Mouse (Mus musculus) cerebellum, adult (tissue): ENCODE data around the gene Taok3.

Source experiments
- ATAC-seq: cut with Nextera tagmentation; 2 replicates; pipeline ENCODE4 v1.9.2; 2017; ENCODE audit warnings: mild to moderate bottlenecking, moderate library complexity, mixed read lengths; ENCODE audit not compliant: insufficient number of reproducible peaks, low FRiP score, low TSS enrichment

Gene Taok3

GRCm38 (mm10) chr5:117119777-117120488, at the start of gene Taok3:
TSS of gene Taok3 (plus strand) at chr5:117120129.
- ATAC-seq = peak; percentile 85

GRCm38 (mm10) chr5:117087718-117088117, 32.2 kb upstream of the Taok3 start:
- 0 out of 2 replicates have a peak, but pooled peaks have one; percentile 15 for ATAC-seq

- no peak for ATAC-seq
Measured at GRCm38 (mm10) chr5:117089147-117089546, 30.8 kb upstream of the Taok3 start.

GRCm38 (mm10) chr5:117089786-117090185, 30.1 kb upstream of the Taok3 start:
- ATAC-seq = no peak

GRCm38 (mm10) chr5:117094431-117094830, 25.5 kb upstream of the Taok3 start:
- no peak for ATAC-seq

- no peak for ATAC-seq
Measured at GRCm38 (mm10) chr5:117096716-117097115, 23.2 kb upstream of the Taok3 start.

GRCm38 (mm10) chr5:117099008-117099407, 20.9 kb upstream of the Taok3 start:
- ATAC-seq = no peak

- ATAC-seq = no peak
Measured at GRCm38 (mm10) chr5:117099742-117100141, 20.2 kb upstream of the Taok3 start.

GRCm38 (mm10) chr5:117103194-117103929, 16.6 kb upstream of the Taok3 start:
- ATAC-seq = no peak

- ATAC-seq = no peak
Measured at GRCm38 (mm10) chr5:117104329-117104728, 15.6 kb upstream of the Taok3 start.

- ATAC-seq = no peak
Measured at GRCm38 (mm10) chr5:117105761-117106160, 14.2 kb upstream of the Taok3 start.

- ATAC-seq = no peak
Measured at GRCm38 (mm10) chr5:117108292-117108691, 11.6 kb upstream of the Taok3 start.

GRCm38 (mm10) chr5:117108731-117109130, 11.2 kb upstream of the Taok3 start:
- no peak for ATAC-seq

- ATAC-seq = no peak
Measured at GRCm38 (mm10) chr5:117109522-117109921, 10.4 kb upstream of the Taok3 start.

GRCm38 (mm10) chr5:117111064-117111773, 8.7 kb upstream of the Taok3 start:
- no peak for ATAC-seq

GRCm38 (mm10) chr5:117111774-117112112, 8.2 kb upstream of the Taok3 start:
- ATAC-seq = no peak

GRCm38 (mm10) chr5:117113330-117113729, 6.6 kb upstream of the Taok3 start:
- ATAC-seq = no peak

- no peak for ATAC-seq
Measured at GRCm38 (mm10) chr5:117114581-117115192, 5.2 kb upstream of the Taok3 start.

- 0 out of 2 replicates have a peak, but pooled peaks have one; percentile 3 for ATAC-seq
Measured at GRCm38 (mm10) chr5:117115193-117115767, 4.6 kb upstream of the Taok3 start.

GRCm38 (mm10) chr5:117115836-117116366, 4.0 kb upstream of the Taok3 start, which contains the start of gene Suds3:
TSS of gene Suds3 (minus strand) at chr5:117116113.
- ATAC-seq = peak; percentile 59
